Mouse (Mus musculus) bone marrow macrophage, adult 2 months (primary cell): ENCODE measurements around the gene Tmem87b. TPM values are rescaled to one million over a fixed set of nuclear protein-coding genes. Genes with fewer than 3 reads are reported as not detected.

ENCODE experiments used
- H3K27ac ChIP-seq: 2 replicates; pipeline ENCODE4 v1.5.1; 2012; ENCODE audit warnings: low read depth, low read length; ENCODE audit not compliant: insufficient read depth
- H3K4me1 ChIP-seq: 2 replicates; pipeline ENCODE4 v1.6.1; 2012; ENCODE audit warnings: low read length; ENCODE audit not compliant: control insufficient read depth, insufficient read depth
- H3K4me3 ChIP-seq: 2 replicates; pipeline ENCODE4 v1.5.1; 2012; ENCODE audit warnings: mild to moderate bottlenecking, low read length, moderate library complexity; ENCODE audit not compliant: insufficient read depth
- CTCF ChIP-seq: IDR thresholded peaks from 2 replicates; pipeline ENCODE4 v1.5.1; 2012; ENCODE audit warnings: low read depth, mild to moderate bottlenecking, low read length, moderate library complexity
- POLR2A ChIP-seq: IDR thresholded peaks from 2 replicates; pipeline ENCODE4 v1.6.1; 2012; ENCODE audit warnings: mild to moderate bottlenecking, low read depth, low read length, borderline replicate concordance
- polyA plus RNA-seq: library from polyadenylated mRNA; stranded (reverse); fragments of >200 nt; gene quantifications from 2 replicates; pipeline ENCODE4 v1.2.4, GENCODE M21; 2012; ENCODE audit not compliant: missing spikeins, insufficient read depth, insufficient read length

Tmem87b gene
- polyA plus RNA-seq, 1 experiment: 61.0 TPM

- H3K27ac ChIP-seq: no peak overlapping the region
- H3K4me3 ChIP-seq: no peak overlapping the region
- no peak for TF ChIP-seq POLR2A
- TF ChIP-seq CTCF: no peak
- peaks cover 21% of the 10 kb centered on the region for H3K4me1 ChIP-seq
Measured at GRCm38 (mm10) chr2:128871656-128872055, 53.7 kb downstream of the Tmem87b start.

- TF ChIP-seq POLR2A: no peak
- no peak for TF ChIP-seq CTCF
- no peak overlapping the region for H3K4me3 ChIP-seq
Measured at GRCm38 (mm10) chr2:128872256-128872655, 54.3 kb downstream of the Tmem87b start.

GRCm38 (mm10) chr2:128875526-128875925 is 57.6 kb downstream of the Tmem87b start:
- Histone ChIP-seq H3K4me3 (no peak overlapping the region), H3K27ac (no peak overlapping the region)
- no peak for TF ChIP-seq CTCF
- no peak for TF ChIP-seq POLR2A

More at GRCm38 (mm10) chr2:128872256-128872655, 54.3 kb downstream of the Tmem87b start:
- Histone ChIP-seq H3K4me1 (peaks cover 21% of the 10 kb centered on the region), H3K27ac (no peak overlapping the region)

GRCm38 (mm10) chr2:128881236-128881635 is 63.3 kb downstream of the Tmem87b start:
- TF ChIP-seq POLR2A: no peak
- TF ChIP-seq CTCF: no peak
- no peak overlapping the region for H3K4me3 ChIP-seq
- no peaks in the 10 kb centered on the region for H3K4me1 ChIP-seq
- no peak overlapping the region for H3K27ac ChIP-seq

More at GRCm38 (mm10) chr2:128875526-128875925, 57.6 kb downstream of the Tmem87b start:
- H3K4me1 ChIP-seq: peaks cover 13% of the 10 kb centered on the region

GRCm38 (mm10) chr2:128885225-128885811 is 67.4 kb downstream of the Tmem87b start:
- Histone ChIP-seq H3K4me3 (no peak overlapping the region), H3K27ac (no peak overlapping the region), H3K4me1 (no peaks in the 10 kb centered on the region)
- TF ChIP-seq POLR2A (no peak), CTCF (no peak)

GRCm38 (mm10) chr2:128887866-128888550 is 70.1 kb downstream of the Tmem87b start:
- TF ChIP-seq POLR2A (no peak), CTCF (no peak)

GRCm38 (mm10) chr2:128890661-128891335 is 72.9 kb downstream of the Tmem87b start:
- H3K27ac ChIP-seq: no peak overlapping the region
- no peak for TF ChIP-seq CTCF
- TF ChIP-seq POLR2A: no peak
- no peaks in the 10 kb centered on the region for H3K4me1 ChIP-seq
- H3K4me3 ChIP-seq: no peak overlapping the region

More at GRCm38 (mm10) chr2:128887866-128888550, 70.1 kb downstream of the Tmem87b start:
- H3K4me1 ChIP-seq: no peaks in the 10 kb centered on the region
- no peak overlapping the region for H3K4me3 ChIP-seq
- no peak overlapping the region for H3K27ac ChIP-seq

- 0 out of 2 replicates have a peak overlapping the region, but pooled peaks have one; percentile 14 for H3K4me3 ChIP-seq
- H3K4me1 ChIP-seq: no peaks in the 10 kb centered on the region
- TF ChIP-seq CTCF: no peak
- no peak overlapping the region for H3K27ac ChIP-seq
Measured at GRCm38 (mm10) chr2:128892180-128892721, 74.3 kb downstream of the Tmem87b start.

GRCm38 (mm10) chr2:128902843-128903242 is 84.9 kb downstream of the Tmem87b start:
- H3K27ac ChIP-seq: no peak overlapping the region
- H3K4me1 ChIP-seq: no peaks in the 10 kb centered on the region
- no peak for TF ChIP-seq CTCF
- no peak overlapping the region for H3K4me3 ChIP-seq

GRCm38 (mm10) chr2:128903661-128904060 is 85.7 kb downstream of the Tmem87b start:
- H3K4me1 ChIP-seq: no peaks in the 10 kb centered on the region
- no peak overlapping the region for H3K4me3 ChIP-seq
- no peak for TF ChIP-seq CTCF
- TF ChIP-seq POLR2A: no peak
- H3K27ac ChIP-seq: no peak overlapping the region

Other genes starting within 250 kb of the Tmem87b start
- gene Spdye4c, start 226.9 kb upstream of the Tmem87b start, polyA plus RNA-seq: not detected in 2 replicates
- gene Anapc1, start 130.7 kb upstream of the Tmem87b start, polyA plus RNA-seq: 57.0 and 61.1 TPM in 2 replicates
- 52.5 and 53.2 TPM in 2 replicates for gene Mertk, start 119.2 kb upstream of the Tmem87b start, polyA plus RNA-seq
- not detected in 2 replicates for gene Fbln7, start 44.9 kb downstream of the Tmem87b start, polyA plus RNA-seq
- 4.1 and 4.7 TPM in 2 replicates for gene Zc3h8, start 126.0 kb downstream of the Tmem87b start, polyA plus RNA-seq
- 5.4 TPM in 2 replicates for gene Zc3h6, start 149.3 kb downstream of the Tmem87b start, polyA plus RNA-seq
- gene Gm10762, start 149.6 kb downstream of the Tmem87b start, polyA plus RNA-seq: 1.2 and 1.6 TPM in 2 replicates
- not detected in 2 replicates for gene Vinac1, start 230.1 kb downstream of the Tmem87b start, polyA plus RNA-seq
- gene Ttl, start 247.8 kb downstream of the Tmem87b start, polyA plus RNA-seq: 5.9 and 7.5 TPM in 2 replicates